In genomic region chr17:35643609-35644236, GRCm38 (mm10) we compare ENCODE assay signal across 31 mouse cellular contexts. TPM values are rescaled to one million over a fixed set of nuclear protein-coding genes. Genes with fewer than 3 reads are reported as not detected.
A peak's percentile ranks its signal among the peaks of the same experiment; 100 is the strongest.
DNase-seq lines count a peak whose midpoint lies in the region; ATAC-seq and TF ChIP-seq lines count a peak whose summit lies in the region.
"Had no signal": no experiment of that assay in that cellular context is flagged by ENCODE, and none has a peak within 500 bp of the region (broad histone marks: within the 10 kb centered on the region; RNA-seq: fewer than 3 reads in every experiment).

Gene Mucl3 (minus strand): TSS chr17:35643695.

- no peak for TF ChIP-seq CTCF in intestine, postnatal 0 days (IDR thresholded peaks at IDR 0.05; ENCODE audit: low read depth)
- TF ChIP-seq CTCF in kidney, postnatal 0 days (IDR thresholded peaks at IDR 0.05; ENCODE audit: low read depth): no peak

- H3K9ac ChIP-seq in intestine, embryonic 15.5 days: no peak within 1 kb of the TSS
- H3K9ac ChIP-seq in intestine, postnatal 0 days (ENCODE audit: low read depth, low read length): no peak within 1 kb of the TSS
- no peak within 1 kb of the TSS for H3K9ac ChIP-seq in kidney, postnatal 0 days (ENCODE audit: low read depth, low read length)
- no peak within 1 kb of the TSS for H3K9ac ChIP-seq in intestine, embryonic 16.5 days (ENCODE audit: low read depth, low read length)
- no peak within 1 kb of the TSS for H3K9ac ChIP-seq in stomach, embryonic 14.5 days (replicated peaks; ENCODE audit: low read depth, low read length)
- no peak within 1 kb of the TSS for H3K9ac ChIP-seq in forebrain, embryonic 11.5 days (ENCODE audit: low read length)
- H3K9ac ChIP-seq in neural tube, embryonic 15.5 days (replicated peaks): no peak within 1 kb of the TSS
- H3K9ac ChIP-seq: forebrain, embryonic 12.5 days; forebrain, postnatal 0 days; heart, embryonic 15.5 days; limb, embryonic 15.5 days; liver, embryonic 13.5 days; lung, embryonic 14.5 days; midbrain, embryonic 12.5 days; neural tube, embryonic 12.5 days had no signal

- no peaks in the 10 kb centered on the region for H3K9me3 ChIP-seq in intestine, embryonic 15.5 days
- no peaks in the 10 kb centered on the region for H3K9me3 ChIP-seq in intestine, postnatal 0 days (ENCODE audit: control insufficient read depth)
- no peaks in the 10 kb centered on the region for H3K9me3 ChIP-seq in kidney, postnatal 0 days (replicated peaks; ENCODE audit: low read length)
- no peaks in the 10 kb centered on the region for H3K9me3 ChIP-seq in intestine, embryonic 16.5 days (ENCODE audit: control insufficient read depth, low read length)
- no peaks in the 10 kb centered on the region for H3K9me3 ChIP-seq in stomach, embryonic 14.5 days (ENCODE audit: control insufficient read depth, low read depth, low read length)
- no peaks in the 10 kb centered on the region for H3K9me3 ChIP-seq in forebrain, embryonic 11.5 days (ENCODE audit: control insufficient read depth, low read length)
- H3K9me3 ChIP-seq in neural tube, embryonic 15.5 days (replicated peaks): no peaks in the 10 kb centered on the region
- H3K9me3 ChIP-seq: forebrain, embryonic 12.5 days; G1E; heart, embryonic 15.5 days; limb, embryonic 15.5 days; liver, embryonic 13.5 days; midbrain, embryonic 12.5 days; neural tube, embryonic 12.5 days had no signal

- H3K4me3 ChIP-seq in intestine, embryonic 15.5 days (replicated peaks): no peak within 1 kb of the TSS
- no peak within 1 kb of the TSS for H3K4me3 ChIP-seq in intestine, postnatal 0 days (ENCODE audit: low read depth, low read length)
- no peak within 1 kb of the TSS for H3K4me3 ChIP-seq in kidney, postnatal 0 days (replicated peaks; ENCODE audit: low read depth, low read length)
- no peak within 1 kb of the TSS for H3K4me3 ChIP-seq in intestine, embryonic 16.5 days (ENCODE audit: low read length)
- no peak within 1 kb of the TSS for H3K4me3 ChIP-seq in stomach, embryonic 14.5 days (ENCODE audit: low read depth, low read length)
- no peak within 1 kb of the TSS for H3K4me3 ChIP-seq in forebrain, embryonic 11.5 days (ENCODE audit: low read depth, low read length)
- H3K4me3 ChIP-seq in neural tube, embryonic 15.5 days (replicated peaks): no peak within 1 kb of the TSS
- H3K4me3 ChIP-seq: erythroblast, embryonic 14.5 days; forebrain, embryonic 12.5 days; heart, embryonic 15.5 days; limb, embryonic 15.5 days; liver, embryonic 13.5 days; midbrain, embryonic 12.5 days; myocyte; neural tube, embryonic 12.5 days had no signal

- no peak for DNase-seq in kidney, postnatal 0 days (ENCODE audit: low spot score)
- no peak for DNase-seq in kidney, postnatal 10 days
- no peak for DNase-seq in forebrain, embryonic 11.5 days (ENCODE audit: low spot score)
- DNase-seq: adrenal gland, adult 8-10 months; cerebellum, adult 2 months; cerebellum, postnatal 14 days; forebrain, postnatal 0 days; gastrocnemius, postnatal 10 days; layer of hippocampus, postnatal 36 days; left cerebral cortex, postnatal 4 days; liver, embryonic 13.5 days; lung, embryonic 14.5 days; right cerebral cortex, postnatal 4 days; thymus, postnatal 4 days had no signal

- no peak within 1 kb of the TSS for H3K27ac ChIP-seq in intestine, embryonic 15.5 days
- no peak within 1 kb of the TSS for H3K27ac ChIP-seq in intestine, postnatal 0 days (ENCODE audit: low read depth, low read length)
- no peak within 1 kb of the TSS for H3K27ac ChIP-seq in kidney, postnatal 0 days
- no peak within 1 kb of the TSS for H3K27ac ChIP-seq in intestine, embryonic 16.5 days (ENCODE audit: low read length)
- no peak within 1 kb of the TSS for H3K27ac ChIP-seq in stomach, embryonic 14.5 days (ENCODE audit: low read length)
- no peak within 1 kb of the TSS for H3K27ac ChIP-seq in forebrain, embryonic 11.5 days (ENCODE audit: low read depth, low read length)
- no peak within 1 kb of the TSS for H3K27ac ChIP-seq in neural tube, embryonic 15.5 days (replicated peaks)
- H3K27ac ChIP-seq: forebrain, embryonic 12.5 days; heart, embryonic 15.5 days; limb, embryonic 15.5 days; liver, embryonic 13.5 days; midbrain, embryonic 12.5 days; neural tube, embryonic 12.5 days had no signal

- H3K4me2 ChIP-seq in intestine, embryonic 15.5 days (replicated peaks): no peak within 1 kb of the TSS; the same call in 1 of the 2 replicates
- no peak within 1 kb of the TSS for H3K4me2 ChIP-seq in intestine, postnatal 0 days (replicated peaks; ENCODE audit: low read depth)
- no peak within 1 kb of the TSS for H3K4me2 ChIP-seq in kidney, postnatal 0 days (ENCODE audit: low read length)
- H3K4me2 ChIP-seq in intestine, embryonic 16.5 days (ENCODE audit: low read depth, low read length): no peak within 1 kb of the TSS
- no peak within 1 kb of the TSS for H3K4me2 ChIP-seq in stomach, embryonic 14.5 days (replicated peaks; ENCODE audit: low read depth, low read length)
- no peak within 1 kb of the TSS for H3K4me2 ChIP-seq in forebrain, embryonic 11.5 days (ENCODE audit: low read depth, low read length, severe bottlenecking)
- H3K4me2 ChIP-seq in neural tube, embryonic 15.5 days: no peak within 1 kb of the TSS
- H3K4me2 ChIP-seq: forebrain, embryonic 12.5 days; heart, embryonic 15.5 days; limb, embryonic 15.5 days; liver, embryonic 13.5 days; lung, embryonic 14.5 days; midbrain, embryonic 12.5 days; neural tube, embryonic 12.5 days had no signal

- no peaks in the 10 kb centered on the region for H3K36me3 ChIP-seq in intestine, embryonic 15.5 days
- no peaks in the 10 kb centered on the region for H3K36me3 ChIP-seq in intestine, postnatal 0 days (ENCODE audit: control insufficient read depth, insufficient read depth)
- no peaks in the 10 kb centered on the region for H3K36me3 ChIP-seq in kidney, postnatal 0 days (ENCODE audit: insufficient read depth, low read length)
- no peaks in the 10 kb centered on the region for H3K36me3 ChIP-seq in intestine, embryonic 16.5 days (ENCODE audit: control insufficient read depth, insufficient read depth, low read length)
- no peaks in the 10 kb centered on the region for H3K36me3 ChIP-seq in stomach, embryonic 14.5 days (ENCODE audit: control insufficient read depth, insufficient read depth, low read length)
- no peaks in the 10 kb centered on the region for H3K36me3 ChIP-seq in forebrain, embryonic 11.5 days (ENCODE audit: control insufficient read depth, insufficient read depth, low read length)
- H3K36me3 ChIP-seq in neural tube, embryonic 15.5 days: no peaks in the 10 kb centered on the region
- H3K36me3 ChIP-seq: forebrain, embryonic 12.5 days; G1E; heart, embryonic 15.5 days; limb, embryonic 15.5 days; liver, embryonic 13.5 days; midbrain, embryonic 12.5 days; neural tube, embryonic 12.5 days had no signal

- 0 out of 2 replicates have a peak, but pooled peaks cover 5% of the 10 kb centered on the region for H3K4me1 ChIP-seq in intestine, embryonic 15.5 days (replicated peaks)
- no peaks in the 10 kb centered on the region for H3K4me1 ChIP-seq in intestine, postnatal 0 days (replicated peaks; ENCODE audit: control insufficient read depth, insufficient read depth, low read length)
- no peaks in the 10 kb centered on the region for H3K4me1 ChIP-seq in kidney, postnatal 0 days (replicated peaks; ENCODE audit: insufficient read depth, low read length)
- peaks cover 6% of the 10 kb centered on the region; the same call in 1 of the 2 replicates for H3K4me1 ChIP-seq in intestine, embryonic 16.5 days (ENCODE audit: control insufficient read depth, insufficient read depth, low read length)
- no peaks in the 10 kb centered on the region for H3K4me1 ChIP-seq in stomach, embryonic 14.5 days (ENCODE audit: control insufficient read depth, insufficient read depth, low read length)
- no peaks in the 10 kb centered on the region for H3K4me1 ChIP-seq in forebrain, embryonic 11.5 days (replicated peaks; ENCODE audit: control insufficient read depth, insufficient read depth, low read length)
- no peaks in the 10 kb centered on the region for H3K4me1 ChIP-seq in neural tube, embryonic 15.5 days
- H3K4me1 ChIP-seq: forebrain, embryonic 12.5 days; limb, embryonic 15.5 days; liver, embryonic 13.5 days; midbrain, embryonic 12.5 days; neural tube, embryonic 12.5 days had no signal

- no peaks in the 10 kb centered on the region for H3K27me3 ChIP-seq in intestine, embryonic 15.5 days (replicated peaks)
- no peaks in the 10 kb centered on the region for H3K27me3 ChIP-seq in intestine, postnatal 0 days (replicated peaks; ENCODE audit: control insufficient read depth, insufficient read depth, low read length)
- H3K27me3 ChIP-seq in kidney, postnatal 0 days (ENCODE audit: insufficient read depth, low read length): no peaks in the 10 kb centered on the region
- H3K27me3 ChIP-seq in intestine, embryonic 16.5 days (replicated peaks; ENCODE audit: control insufficient read depth, insufficient read depth, low read length): no peaks in the 10 kb centered on the region
- H3K27me3 ChIP-seq in stomach, embryonic 14.5 days (ENCODE audit: control insufficient read depth, insufficient read depth, low read length): no peaks in the 10 kb centered on the region
- no peaks in the 10 kb centered on the region for H3K27me3 ChIP-seq in forebrain, embryonic 11.5 days (ENCODE audit: control insufficient read depth, insufficient read depth, low read length)
- 0 out of 2 replicates have a peak, but pooled peaks cover 6% of the 10 kb centered on the region for H3K27me3 ChIP-seq in neural tube, embryonic 15.5 days (replicated peaks)
- H3K27me3 ChIP-seq: forebrain, embryonic 12.5 days had no signal

- WGBS in intestine, embryonic 15.5 days: 62% methylated on average over 13 of the region's 13 CpGs
- 40% methylated on average over 13 of the region's 13 CpGs for WGBS in intestine, postnatal 0 days
- 61% methylated on average over 13 of the region's 13 CpGs for WGBS in kidney, postnatal 0 days
- 52% methylated on average over 13 of the region's 13 CpGs for WGBS in intestine, embryonic 16.5 days
- WGBS in stomach, embryonic 14.5 days: 60% methylated on average over 13 of the region's 13 CpGs
- 83% methylated on average over 13 of the region's 13 CpGs for WGBS in forebrain, embryonic 11.5 days
- WGBS in neural tube, embryonic 15.5 days: 76% methylated on average over 13 of the region's 13 CpGs

- ATAC-seq in intestine, embryonic 15.5 days: peak; percentile 42; the same call in 1 of the 2 replicates
- no peak; the same call in 1 of the 2 replicates for ATAC-seq in intestine, postnatal 0 days
- ATAC-seq in kidney, postnatal 0 days (replicated peaks; ENCODE audit: low FRiP score, low read depth): peak; percentile 23; the same call in 1 of the 2 replicates
- ATAC-seq in intestine, embryonic 16.5 days: peak; percentile 47; the same call in 1 of the 2 replicates
- ATAC-seq in stomach, embryonic 14.5 days (ENCODE audit: insufficient number of reproducible peaks, insufficient read depth, low FRiP score, low read depth): peak; percentile 33
- ATAC-seq in forebrain, embryonic 11.5 days (replicated peaks; ENCODE audit: low FRiP score): no peak
- no peak for ATAC-seq in neural tube, embryonic 15.5 days (ENCODE audit: low FRiP score)
- ATAC-seq: forebrain, postnatal 0 days; hindbrain, embryonic 16.5 days had no signal

RNA-seq across cellular contexts. Expression of gene Mucl3, which starts in this region (rescaled TPM):
- polyA plus RNA-seq in intestine, embryonic 15.5 days (2015; fragmentation: Nextera tagmentation; extraction: Ambion mirVana): 0.39 and 0.44 TPM in 2 replicates
- polyA plus RNA-seq in intestine, postnatal 0 days (2015; fragmentation: Nextera tagmentation; extraction: Ambion mirVana): 2.8 and 16.7 TPM in 2 replicates
- 0.11 and 0.13 TPM in 2 replicates for polyA plus RNA-seq in kidney, postnatal 0 days (2015; fragmentation: Nextera tagmentation; extraction: Ambion mirVana)
- polyA plus RNA-seq in intestine, embryonic 16.5 days (2015; fragmentation: Nextera tagmentation; extraction: Ambion mirVana): 0.20 and 0.21 TPM in 2 replicates
- 13.2 and 13.4 TPM in 2 replicates for polyA plus RNA-seq in stomach, embryonic 14.5 days (2014; fragmentation: Nextera tagmentation; extraction: Ambion mirVana)
- 0.07 and 0.13 TPM in 2 replicates for polyA plus RNA-seq in forebrain, embryonic 11.5 days (2014; fragmentation: Nextera tagmentation; extraction: Ambion mirVana)
- polyA plus RNA-seq in neural tube, embryonic 15.5 days (2015; fragmentation: Nextera tagmentation; extraction: Ambion mirVana): 0.22 TPM in 1 of 2 replicates, not detected in the other
- polyA plus RNA-seq: cerebellum, adult 2 months; erythroblast, embryonic 14.5 days; forebrain, postnatal 0 days; G1E; gonadal fat pad, adult 2 months; hindbrain, embryonic 16.5 days; midbrain, embryonic 12.5 days; midbrain, postnatal 0 days; neural tube, embryonic 12.5 days; spleen, adult 2 months had no signal

Comparison
In these comparisons a context has a peak if more than half of its experiments do, and no peak if none do; other contexts are left out.
1. Peak in ATAC-seq in intestine, embryonic 15.5 days; RNA of the gene not detected or under 1 TPM.
2. Peak in ATAC-seq in kidney, postnatal 0 days; RNA of the gene not detected or under 1 TPM.
3. Peak in ATAC-seq in intestine, embryonic 16.5 days; RNA of the gene not detected or under 1 TPM.